Mouse (Mus musculus) CH12.LX (cell line): ENCODE results near the gene Nwd1. TPM values are rescaled to one million over a fixed set of nuclear protein-coding genes. Genes with fewer than 3 reads are reported as not detected.

Source experiments
- DNase-seq: peaks from one replicate; pipeline ENCODE4 v3.0.0-alpha.2; 2013; ENCODE audit errors: extremely low read depth
- H3K27ac ChIP-seq: 2 replicates; pipeline ENCODE4 v1.5.1; 2012; ENCODE audit warnings: low read depth, mild to moderate bottlenecking, control low read depth, moderate library complexity; ENCODE audit not compliant: insufficient read depth
- H3K27me3 ChIP-seq: replicated peaks from 2 replicates; pipeline ENCODE3; 2012; ENCODE audit warnings: inconsistent platforms
- H3K36me3 ChIP-seq, 2 experiments: replicated peaks in 1 of 2; 2 replicates each; pipeline versions ENCODE3 to v1.6.1; 2012; ENCODE audit warnings: inconsistent platforms in 1 of 2, low read length in 1 of 2, mild to moderate bottlenecking in 1 of 2, mixed read lengths in 1 of 2, moderate library complexity in 1 of 2; ENCODE audit not compliant: control insufficient read depth in 1 of 2, insufficient read depth in 1 of 2
- H3K4me1 ChIP-seq, 2 experiments: 2 replicates each; pipeline ENCODE4 v1.6.1; 2012; ENCODE audit warnings: inconsistent platforms in 1 of 2, moderate library complexity in 1 of 2; ENCODE audit not compliant: insufficient read depth in 2 of 2, control insufficient read depth in 1 of 2
- H3K4me2 ChIP-seq: 2 replicates; pipeline ENCODE4 v1.6.1; 2012; ENCODE audit warnings: low read depth, mild to moderate bottlenecking, control low read depth; ENCODE audit not compliant: poor library complexity, insufficient read depth, severe bottlenecking
- H3K4me3 ChIP-seq, 3 experiments: fragments of 150-350 bp in 1 of 3; sonication (generic) in 1 of 3; replicated peaks in 1 of 3; 2 replicates each; pipeline versions ENCODE3 to v1.5.1; 2011 to 2012; ENCODE audit warnings: low read depth in 2 of 3, low read length in 2 of 3, mild to moderate bottlenecking in 2 of 3, moderate library complexity in 2 of 3, control low read depth in 1 of 3, improper control_type of control experiment in 1 of 3, inconsistent platforms in 1 of 3, mixed read lengths in 1 of 3; ENCODE audit not compliant: poor library complexity in 1 of 3
- H3K79me2 ChIP-seq: replicated peaks from 2 replicates; pipeline ENCODE4 v1.6.1; 2012; ENCODE audit warnings: mild to moderate bottlenecking, moderate library complexity; ENCODE audit not compliant: control insufficient read depth, poor library complexity, insufficient read depth, severe bottlenecking; ENCODE audit errors: extremely low read depth
- H3K9ac ChIP-seq: 2 replicates; pipeline ENCODE4 v1.6.1; 2012; ENCODE audit warnings: low read depth, mild to moderate bottlenecking, control low read depth, moderate library complexity; ENCODE audit not compliant: insufficient read depth
- H3K9me3 ChIP-seq: replicated peaks from 2 replicates; pipeline ENCODE3; 2012; ENCODE audit warnings: low read length, inconsistent platforms, mixed read lengths
- CHD1 ChIP-seq: IDR thresholded peaks from 2 replicates; pipeline ENCODE4 v1.6.1; 2012; ENCODE audit warnings: low read depth, low read length, improper control_type of control experiment, inconsistent platforms
- CTCF ChIP-seq, 2 experiments: IDR thresholded peaks in 1 of 2; conservative IDR thresholded peaks in 1 of 2; 2 replicates each; pipeline ENCODE4 v1.5.1; 2011 to 2012; ENCODE audit warnings: low read depth in 2 of 2, low read length in 2 of 2, improper control_type of control experiment in 1 of 2, inconsistent platforms in 1 of 2, mild to moderate bottlenecking in 1 of 2, moderate library complexity in 1 of 2
- ETS1 ChIP-seq: conservative IDR thresholded peaks from 2 replicates; pipeline ENCODE4 v1.6.1; 2012; ENCODE audit warnings: low read depth, mild to moderate bottlenecking, inconsistent platforms, low read length, improper control_type of control experiment, moderate library complexity
- HCFC1 ChIP-seq: IDR thresholded peaks from 2 replicates; pipeline ENCODE4 v1.6.1; 2012; ENCODE audit warnings: low read depth, mild to moderate bottlenecking, inconsistent platforms, low read length, improper control_type of control experiment
- IRF4 ChIP-seq: IDR thresholded peaks from 2 replicates; pipeline ENCODE4 v1.6.1; 2014; ENCODE audit warnings: low read depth, mild to moderate bottlenecking, inconsistent platforms, low read length, improper control_type of control experiment
- KAT2A ChIP-seq: IDR thresholded peaks from 2 replicates; pipeline ENCODE4 v1.6.1; 2012; ENCODE audit warnings: low read length, improper control_type of control experiment, inconsistent platforms; ENCODE audit not compliant: insufficient replicate concordance
- MAFK ChIP-seq: IDR thresholded peaks from 2 replicates; pipeline ENCODE4 v1.6.1; 2011; ENCODE audit warnings: low read length, improper control_type of control experiment; ENCODE audit not compliant: insufficient replicate concordance
- MEF2A ChIP-seq: IDR thresholded peaks from 2 replicates; pipeline ENCODE4 v1.6.1; 2014; ENCODE audit warnings: low read depth, mild to moderate bottlenecking, inconsistent platforms, low read length, improper control_type of control experiment, borderline replicate concordance
- MXI1 ChIP-seq: IDR thresholded peaks from 2 replicates; pipeline ENCODE4 v1.6.1; 2011; ENCODE audit warnings: mild to moderate bottlenecking, low read depth, low read length, improper control_type of control experiment
- MYC ChIP-seq: IDR thresholded peaks from 2 replicates; pipeline ENCODE4 v1.6.1; 2011; ENCODE audit warnings: low read depth, mild to moderate bottlenecking, improper control_type of control experiment, low read length
- NRF1 ChIP-seq: IDR thresholded peaks from 2 replicates; pipeline ENCODE4 v1.6.1; 2014; ENCODE audit warnings: low read depth, mild to moderate bottlenecking, inconsistent platforms, low read length, improper control_type of control experiment, moderate library complexity
- PAX5 ChIP-seq: IDR thresholded peaks from 2 replicates; pipeline ENCODE4 v1.6.1; 2012; ENCODE audit warnings: low read length, inconsistent platforms, mixed read lengths
- POLR2A ChIP-seq: IDR thresholded peaks from 2 replicates; pipeline ENCODE4 v1.6.1; 2011; ENCODE audit warnings: low read depth, mild to moderate bottlenecking, improper control_type of control experiment, low read length
- POLR2AphosphoS2 ChIP-seq: IDR thresholded peaks from 2 replicates; pipeline ENCODE4 v1.6.1; 2011; ENCODE audit warnings: low read depth, low read length, improper control_type of control experiment
- RAD21 ChIP-seq: IDR thresholded peaks from 2 replicates; pipeline ENCODE4 v1.6.1; 2011; ENCODE audit warnings: low read depth, mild to moderate bottlenecking, low read length, improper control_type of control experiment, moderate library complexity
- RCOR1 ChIP-seq: conservative IDR thresholded peaks from 2 replicates; pipeline ENCODE4 v1.6.1; 2012; ENCODE audit warnings: low read depth, mild to moderate bottlenecking, inconsistent platforms, low read length, improper control_type of control experiment
- TBP ChIP-seq: conservative IDR thresholded peaks from 2 replicates; pipeline ENCODE4 v1.6.1; 2011; ENCODE audit warnings: low read depth, low read length, improper control_type of control experiment
- USF1 ChIP-seq: IDR thresholded peaks from 2 replicates; pipeline ENCODE4 v1.6.1; 2014; ENCODE audit warnings: low read depth, mild to moderate bottlenecking, inconsistent platforms, low read length, improper control_type of control experiment
- ZMIZ1 ChIP-seq: IDR thresholded peaks from 2 replicates; pipeline ENCODE4 v1.6.1; 2012; ENCODE audit warnings: low read depth, mild to moderate bottlenecking, inconsistent platforms, low read length, improper control_type of control experiment
- dilution Hi-C: fragments of 300-500 bp; cut with MboI; formaldehyde crosslinking; loops from 2 replicates; pipeline ENCODE4 v1.14.3; 2020; ENCODE audit warnings: low sequenced_read_pairs; ENCODE audit not compliant: extremely low pct_unique_long_range_greater_than_20kb, extremely low pct_ligation_motif_present
- in situ Hi-C: fragments of 300-500 bp; cut with MboI; formaldehyde crosslinking; loops from 3 replicates; pipeline ENCODE4 v1.14.3; 2019; ENCODE audit warnings: low sequenced_read_pairs, low pct_ligation_motif_present, low pct_unique_long_range_greater_than_20kb, mixed read lengths
- polyA plus RNA-seq: library from polyadenylated mRNA; unstranded; fragments of >175 nt; gene quantifications from 2 replicates; pipeline ENCODE4 v1.2.1, GENCODE M21; 2012; ENCODE audit warnings: low read depth; ENCODE audit not compliant: insufficient read length
- total RNA-seq, 2 experiments: library from RNA; depleted of rRNA; stranded (reverse); fragments of 300-350 nt in 1 of 2; fragments of >200 nt in 1 of 2; gene quantifications; 2 replicates each; pipeline ENCODE4 v1.2.3; 2012 to 2014

Nwd1 gene
- total and polyA plus RNA-seq, 3 experiments, result 0.04 TPM; not detected in 2

- H3K4me3 ChIP-seq, result no peak overlapping the region
- H3K36me3 ChIP-seq, result no peaks in the 10 kb centered on the region
- peaks cover 9 to 17% of the 10 kb centered on the region in 2 experiments; a peak in 3 of 4 replicates for H3K4me1 ChIP-seq
- no peak for TF ChIP-seq MXI1
- no peak for TF ChIP-seq ETS1
- TF ChIP-seq USF1, result no peak
- TF ChIP-seq, all 38 proteins: peak for 0
- Histone ChIP-seq H3K9ac (no peak overlapping the region), H3K9me3 (peaks cover 2% of the 10 kb centered on the region), H3K79me2 (no peaks in the 10 kb centered on the region), H3K4me2 (no peak overlapping the region), H3K27ac (no peak overlapping the region), H3K27me3 (peaks cover 22% of the 10 kb centered on the region)
- dilution Hi-C loops (no loop called here), in situ Hi-C loops (no loop called here)
- no peak for DNase-seq
These were observed 4.2 kb downstream of the Nwd1 start for GRCm38 (mm10) chr8:72650697-72651096.

GRCm38 (mm10) chr8:72654565-72655521 is 8.3 kb downstream of the Nwd1 start:
- peak; percentile 37 for DNase-seq
- H3K79me2 ChIP-seq, result no peaks in the 10 kb centered on the region
- dilution Hi-C loops (no loop called here), in situ Hi-C loops (no loop called here)
- no peak overlapping the region for H3K9ac ChIP-seq
- no peak overlapping the region for H3K4me3 ChIP-seq
- no peak overlapping the region for H3K27ac ChIP-seq
- no peaks in the 10 kb centered on the region for H3K36me3 ChIP-seq
- no peak for TF ChIP-seq RCOR1
- TF ChIP-seq MEF2A, result no peak
- TF ChIP-seq MYC, result no peak
- TF ChIP-seq CHD1, result no peak
- TF ChIP-seq PAX5, result no peak
- no peak for TF ChIP-seq ZMIZ1
- TF ChIP-seq MXI1, result peak; percentile 76
- no peak for TF ChIP-seq POLR2A
- TF ChIP-seq USF1, result no peak
- no peak for TF ChIP-seq TBP
- no peak for TF ChIP-seq HCFC1
- no peak for TF ChIP-seq RAD21
- no peak for TF ChIP-seq POLR2AphosphoS2
- no peak for TF ChIP-seq NRF1
- TF ChIP-seq IRF4, result no peak
- TF ChIP-seq KAT2A, result no peak
- TF ChIP-seq CTCF (conservative IDR thresholded peaks at IDR 0.05 in 1 of 2, IDR thresholded peaks at IDR 0.05 in 1 of 2; ENCODE audit: low read depth in 2 of 2, low read length in 2 of 2), result peak in 1 of 2 experiments; percentile 24; a peak in 1 of 4 replicates
- no peak for TF ChIP-seq MAFK
- H3K4me1 ChIP-seq, result peaks cover 13 to 19% of the 10 kb centered on the region in 2 experiments; a peak in 3 of 4 replicates
- H3K9me3 ChIP-seq, result no peaks in the 10 kb centered on the region
- peak overlapping the region; percentile 52; the same call in 1 of the 2 replicates for H3K4me2 ChIP-seq
- peaks cover 11% of the 10 kb centered on the region for H3K27me3 ChIP-seq
